Mouse (Mus musculus): ENCODE data around the gene Scamp4.

Scamp4 gene

GRCm38 (mm10) chr10:80653156-80653720 is 50.6 kb downstream of the Scamp4 start:
- no peak for DNase-seq (ENCODE audit: low read depth, low spot score)

GRCm38 (mm10) chr10:80654866-80655265 is 52.2 kb downstream of the Scamp4 start:
- DNase-seq (ENCODE audit: low read depth, low spot score): no peak

- DNase-seq (ENCODE audit: low read depth, low spot score): no peak
Observed at GRCm38 (mm10) chr10:80655406-80656129, 52.9 kb downstream of the Scamp4 start.

GRCm38 (mm10) chr10:80656130-80656862 is 53.6 kb downstream of the Scamp4 start:
- DNase-seq (ENCODE audit: low read depth, low spot score): peak; percentile 99

GRCm38 (mm10) chr10:80656863-80657623 is 54.4 kb downstream of the Scamp4 start, which contains the start of gene Btbd2:
Gene Btbd2, minus strand, starts transcription at chr10:80657071.
- DNase-seq (ENCODE audit: low read depth, low spot score): no peak

- DNase-seq (ENCODE audit: low read depth, low spot score): no peak
Observed at GRCm38 (mm10) chr10:80658194-80658840, 55.6 kb downstream of the Scamp4 start.

- DNase-seq (ENCODE audit: low read depth, low spot score): no peak
Observed at GRCm38 (mm10) chr10:80658841-80659202, 56.1 kb downstream of the Scamp4 start.

GRCm38 (mm10) chr10:80659213-80659612 is 56.5 kb downstream of the Scamp4 start:
- peak; percentile 73 for DNase-seq (ENCODE audit: low read depth, low spot score)

GRCm38 (mm10) chr10:80661149-80661548 is 58.5 kb downstream of the Scamp4 start:
- peak; percentile 62 for DNase-seq (ENCODE audit: low read depth, low spot score)

- no peak for DNase-seq (ENCODE audit: low read depth, low spot score)
Observed at GRCm38 (mm10) chr10:80663485-80664196, 61.0 kb downstream of the Scamp4 start.

- DNase-seq (ENCODE audit: low read depth, low spot score): no peak
Observed at GRCm38 (mm10) chr10:80664197-80665015, 61.7 kb downstream of the Scamp4 start.

- DNase-seq (ENCODE audit: low read depth, low spot score): no peak
Observed at GRCm38 (mm10) chr10:80665016-80665380, 62.3 kb downstream of the Scamp4 start.

Measured in mesoderm, embryonic 11.5 days (tissue).